ENCODE assay signal across 27 mouse cellular contexts in the genomic region with DNA sequence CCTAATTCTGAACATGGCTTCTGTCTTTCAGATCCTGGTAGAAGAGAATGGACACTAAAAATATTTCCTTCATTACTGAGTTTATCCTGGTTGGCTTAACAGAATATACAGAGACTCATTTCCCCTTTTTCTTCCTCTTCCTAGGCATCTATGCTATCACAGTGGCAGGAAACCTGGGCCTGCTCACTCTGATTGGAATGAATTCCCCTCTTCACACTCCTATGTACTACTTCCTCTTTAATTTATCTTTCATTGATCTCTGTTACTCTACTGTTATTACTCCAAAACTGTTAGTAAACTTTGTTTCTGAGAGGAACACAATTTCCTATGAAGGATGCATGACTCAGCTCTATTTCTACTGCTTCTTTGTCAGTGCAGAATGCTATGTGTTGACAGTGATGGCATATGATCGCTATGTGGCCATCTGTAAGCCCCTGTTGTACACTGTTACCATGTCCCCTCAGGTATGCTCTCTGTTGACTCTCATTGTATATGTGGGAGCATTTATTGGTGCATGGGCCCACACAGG. TPM values are rescaled to one million over a fixed set of nuclear protein-coding genes. Genes with fewer than 3 reads are reported as not detected.
DNase-seq lines count a peak whose midpoint lies in the region; ATAC-seq and TF ChIP-seq lines count a peak whose summit lies in the region.
"Had no signal": no experiment of that assay in that cellular context is flagged by ENCODE, and none has a peak within 500 bp of the region (broad histone marks: within the 10 kb centered on the region; RNA-seq: fewer than 3 reads in every experiment).

No protein-coding gene starts in this region.

- TF ChIP-seq RAD21 in MEL (IDR thresholded peaks at IDR 0.05; ENCODE audit: low read depth, low read length), result no peak

- peak; percentile 57 for ATAC-seq in G1E (ENCODE audit: extremely low read depth, insufficient number of reproducible peaks, low FRiP score, poor library complexity, severe bottlenecking)
- ATAC-seq in hematopoietic stem cell, adult 5-6 weeks (replicated peaks in 1 of 2; ENCODE audit: insufficient read depth in 1 of 2, low FRiP score in 2 of 2, low TSS enrichment in 1 of 2, low read depth in 1 of 2, poor library complexity in 2 of 2, severe bottlenecking in 2 of 2), result peak; percentile 51 to 56; a peak in 3 of 4 replicates
- ATAC-seq in megakaryocyte progenitor cell, adult 5-6 weeks (replicated peaks; ENCODE audit: poor library complexity), result peak; percentile 34; the same call in 1 of the 2 replicates
- no peak for ATAC-seq in forebrain, embryonic 16.5 days
- ATAC-seq: forebrain, embryonic 13.5 days; forebrain, embryonic 15.5 days had no signal

- H3K9me3 ChIP-seq in G1E (replicated peaks) (no peaks in the 10 kb centered on the region), MEL (replicated peaks; ENCODE audit: insufficient read depth, low read length) (no peaks in the 10 kb centered on the region)
- no peaks in the 10 kb centered on the region for H3K9me3 ChIP-seq in forebrain, embryonic 16.5 days (ENCODE audit: control insufficient read depth, low read length)
- H3K9me3 ChIP-seq: embryonic facial prominence, embryonic 10.5 days; embryonic facial prominence, embryonic 12.5 days; forebrain, embryonic 13.5 days; forebrain, embryonic 15.5 days had no signal

- 87% methylated on average over 1 of the region's 1 CpGs for WGBS in forebrain, embryonic 16.5 days

- H3K4me3 ChIP-seq in G1E (ENCODE audit: low read depth, low read length) (no peak overlapping the region), MEL (ENCODE audit: control insufficient read depth in 1 of 2, insufficient read depth in 1 of 2, low read depth in 2 of 2, low read length in 2 of 2) (no peak overlapping the region)
- H3K4me3 ChIP-seq in forebrain, embryonic 16.5 days (replicated peaks; ENCODE audit: low read length), result no peak overlapping the region
- H3K4me3 ChIP-seq: embryonic facial prominence, embryonic 10.5 days; embryonic facial prominence, embryonic 12.5 days; forebrain, embryonic 13.5 days; forebrain, embryonic 15.5 days had no signal

- H3K79me2 ChIP-seq in MEL (ENCODE audit: control insufficient read depth, insufficient read depth, low read length, poor library complexity), result no peaks in the 10 kb centered on the region

- H3K27ac ChIP-seq in MEL (ENCODE audit: control insufficient read depth, low read depth, low read length), result no peak overlapping the region
- no peak overlapping the region for H3K27ac ChIP-seq in forebrain, embryonic 16.5 days (ENCODE audit: low read length)
- H3K27ac ChIP-seq: embryonic facial prominence, embryonic 10.5 days; embryonic facial prominence, embryonic 12.5 days; forebrain, embryonic 13.5 days; forebrain, embryonic 15.5 days had no signal

- TF ChIP-seq POLR2A in MEL (IDR thresholded peaks at IDR 0.05; ENCODE audit: control insufficient read depth in 1 of 2, insufficient read depth in 1 of 2, low read depth in 1 of 2, low read length in 2 of 2, poor library complexity in 1 of 2), result no peak

- H3K4me2 ChIP-seq in forebrain, embryonic 16.5 days (ENCODE audit: low read length), result no peak overlapping the region
- H3K4me2 ChIP-seq: embryonic facial prominence, embryonic 12.5 days; forebrain, embryonic 13.5 days; forebrain, embryonic 15.5 days had no signal

- H3K9ac ChIP-seq in MEL (ENCODE audit: control insufficient read depth, low read depth, low read length, poor library complexity, severe bottlenecking), result no peak overlapping the region
- no peak overlapping the region for H3K9ac ChIP-seq in forebrain, embryonic 16.5 days (replicated peaks; ENCODE audit: low read depth, low read length)
- H3K9ac ChIP-seq: embryonic facial prominence, embryonic 12.5 days; forebrain, embryonic 13.5 days; forebrain, embryonic 15.5 days had no signal

- no peaks in the 10 kb centered on the region for H3K4me1 ChIP-seq in G1E (ENCODE audit: insufficient read depth, low read depth, low read length)
- no peaks in the 10 kb centered on the region; a peak in 1 of 4 replicates for H3K4me1 ChIP-seq in MEL (ENCODE audit: control insufficient read depth in 1 of 2, insufficient read depth in 2 of 2, low read length in 2 of 2)
- H3K4me1 ChIP-seq in forebrain, embryonic 16.5 days (replicated peaks; ENCODE audit: control insufficient read depth, insufficient read depth, low read length), result no peaks in the 10 kb centered on the region
- H3K4me1 ChIP-seq: embryonic facial prominence, embryonic 10.5 days; embryonic facial prominence, embryonic 12.5 days; forebrain, embryonic 13.5 days; forebrain, embryonic 15.5 days had no signal

- 0 out of 4 replicates have a peak, but pooled peaks of 1 of the 2 experiments have one; percentile 7 for TF ChIP-seq EP300 in MEL (IDR thresholded peaks at IDR 0.05; ENCODE audit: low read depth in 1 of 2, low read length in 2 of 2)

- no peak for TF ChIP-seq CTCF in G1E (IDR thresholded peaks at IDR 0.05; ENCODE audit: low read depth, low read length)
- no peak for TF ChIP-seq CTCF in MEL (IDR thresholded peaks at IDR 0.05 in 2 of 3, conservative IDR thresholded peaks at IDR 0.05 in 1 of 3; ENCODE audit: control insufficient read depth in 1 of 3, insufficient read depth in 1 of 3, low read depth in 2 of 3, low read length in 3 of 3, poor library complexity in 1 of 3, severe bottlenecking in 1 of 3)

- H3K27me3 ChIP-seq in G1E (ENCODE audit: insufficient read depth, low read length), result no peaks in the 10 kb centered on the region
- H3K27me3 ChIP-seq in MEL (ENCODE audit: control insufficient read depth in 1 of 2, insufficient read depth in 2 of 2, low read length in 2 of 2), result no peaks in the 10 kb centered on the region
- H3K27me3 ChIP-seq in forebrain, embryonic 16.5 days (replicated peaks; ENCODE audit: control insufficient read depth, insufficient read depth, low read length), result no peaks in the 10 kb centered on the region
- H3K27me3 ChIP-seq: embryonic facial prominence, embryonic 12.5 days; forebrain, embryonic 13.5 days; forebrain, embryonic 15.5 days had no signal

- DNase-seq in G1E (ENCODE audit: low spot score) (no peak), MEL (ENCODE audit: low read depth, low spot score) (peak; percentile 38)
- no peak for DNase-seq in heart, adult 9 months (ENCODE audit: low spot score in 2 of 2)
- no peak for DNase-seq in right cerebral cortex, adult 2 months (ENCODE audit: low spot score in 2 of 2)
- DNase-seq: adrenal gland, adult 2 months; adrenal gland, postnatal 10 days; adrenal gland, postnatal 25 days; cerebellum, adult 11 months; cerebellum, adult 18-20 months; cerebellum, adult 8-10 months; cerebellum, adult 9-11 months; cerebellum, postnatal 14 days; cerebellum, postnatal 36 days had no signal

- no peaks in the 10 kb centered on the region for H3K36me3 ChIP-seq in G1E (replicated peaks)
- H3K36me3 ChIP-seq in MEL (ENCODE audit: control insufficient read depth in 1 of 2, insufficient read depth in 2 of 2, low read length in 2 of 2), result 0 out of 4 replicates have a peak, but pooled peaks cover 0 to 2% of the 10 kb centered on the region in 2 experiments
- no peaks in the 10 kb centered on the region for H3K36me3 ChIP-seq in forebrain, embryonic 16.5 days (ENCODE audit: control insufficient read depth, insufficient read depth)
- H3K36me3 ChIP-seq: embryonic facial prominence, embryonic 10.5 days; embryonic facial prominence, embryonic 12.5 days; forebrain, embryonic 15.5 days had no signal

RNA-seq across cellular contexts. Expression of gene Olfr922, which starts 1.1 kb away (rescaled TPM):
- not detected in 2 replicates for total RNA-seq in G1E (2014; fragmentation: Nextera tagmentation)
- total RNA-seq in G1E (2017), result 0.22 TPM in 1 of 2 replicates, not detected in the other
- not detected in 2 replicates for polyA plus RNA-seq in G1E (2012)
- not detected in 2 replicates for total RNA-seq in MEL (2012; rRNA removed)
- polyA plus RNA-seq in MEL (2012; ENCODE audit: insufficient read depth in 1 of 2, insufficient read length in 2 of 2, low read depth in 1 of 2, low replicate concordance in 2 of 2, missing spikeins in 1 of 2), result not detected
- not detected in 2 replicates for total RNA-seq in hematopoietic stem cell, adult 5-6 weeks (2017)
- total RNA-seq in megakaryocyte progenitor cell, adult 5-6 weeks (2015), result not detected in 2 replicates
- not detected in 2 replicates for total RNA-seq in megakaryocyte progenitor cell, adult 5-6 weeks (2017)
- not detected in 2 replicates for polyA plus RNA-seq in forebrain, embryonic 16.5 days (2015; fragmentation: Nextera tagmentation; extraction: Ambion mirVana)
- total RNA-seq: adrenal gland, adult 2 months; adrenal gland, postnatal 10 days; adrenal gland, postnatal 25 days; adrenal gland, postnatal 4 days; ES-E14 had no signal
- polyA plus RNA-seq: adrenal gland, adult 2 months; brain, embryonic 14.5 days; C2C12; cortical plate, adult 2 months; embryonic facial prominence, embryonic 10.5 days; embryonic facial prominence, embryonic 12.5 days; embryonic facial prominence, embryonic 14.5 days; forebrain, embryonic 11.5 days; forebrain, embryonic 13.5 days; forebrain, embryonic 15.5 days had no signal

RNA-seq across cellular contexts. Expression of gene Olfr923, which starts 10.8 kb away (rescaled TPM):
- total RNA-seq in G1E (2014; fragmentation: Nextera tagmentation), result not detected in 2 replicates
- not detected in 2 replicates for total RNA-seq in G1E (2017)
- not detected in 2 replicates for polyA plus RNA-seq in G1E (2012)
- total RNA-seq in MEL (2012; rRNA removed), result not detected in 2 replicates
- not detected for polyA plus RNA-seq in MEL (2012; ENCODE audit: insufficient read depth in 1 of 2, insufficient read length in 2 of 2, low read depth in 1 of 2, low replicate concordance in 2 of 2, missing spikeins in 1 of 2)
- not detected in 2 replicates for total RNA-seq in hematopoietic stem cell, adult 5-6 weeks (2017)
- not detected in 2 replicates for total RNA-seq in megakaryocyte progenitor cell, adult 5-6 weeks (2015)
- total RNA-seq in megakaryocyte progenitor cell, adult 5-6 weeks (2017), result not detected in 2 replicates
- not detected in 2 replicates for polyA plus RNA-seq in forebrain, embryonic 16.5 days (2015; fragmentation: Nextera tagmentation; extraction: Ambion mirVana)
- total RNA-seq: adrenal gland, adult 2 months; adrenal gland, postnatal 10 days; adrenal gland, postnatal 25 days; adrenal gland, postnatal 4 days; ES-E14 had no signal
- polyA plus RNA-seq: adrenal gland, adult 2 months; brain, embryonic 14.5 days; C2C12; cortical plate, adult 2 months; embryonic facial prominence, embryonic 10.5 days; embryonic facial prominence, embryonic 12.5 days; forebrain, embryonic 11.5 days; forebrain, embryonic 13.5 days; forebrain, embryonic 15.5 days had no signal

RNA-seq across cellular contexts. Expression of gene Olfr924, which starts 28.7 kb away (rescaled TPM):
- not detected in 2 replicates for total RNA-seq in G1E (2014; fragmentation: Nextera tagmentation)
- 0.06 and 0.11 TPM in 2 replicates for total RNA-seq in G1E (2017)
- polyA plus RNA-seq in G1E (2012), result not detected in 2 replicates
- not detected in 2 replicates for total RNA-seq in MEL (2012; rRNA removed)
- polyA plus RNA-seq in MEL (2012; ENCODE audit: insufficient read depth in 1 of 2, insufficient read length in 2 of 2, low read depth in 1 of 2, low replicate concordance in 2 of 2, missing spikeins in 1 of 2), result not detected
- not detected in 2 replicates for total RNA-seq in hematopoietic stem cell, adult 5-6 weeks (2017)
- total RNA-seq in megakaryocyte progenitor cell, adult 5-6 weeks (2015), result not detected in 2 replicates
- not detected in 2 replicates for total RNA-seq in megakaryocyte progenitor cell, adult 5-6 weeks (2017)
- polyA plus RNA-seq in forebrain, embryonic 16.5 days (2015; fragmentation: Nextera tagmentation; extraction: Ambion mirVana), result not detected in 2 replicates
- total RNA-seq: adrenal gland, adult 2 months; adrenal gland, postnatal 10 days; adrenal gland, postnatal 25 days; adrenal gland, postnatal 4 days; ES-E14 had no signal
- polyA plus RNA-seq: adrenal gland, adult 2 months; brain, embryonic 14.5 days; C2C12; cortical plate, adult 2 months; embryonic facial prominence, embryonic 10.5 days; embryonic facial prominence, embryonic 12.5 days; embryonic facial prominence, embryonic 14.5 days; forebrain, embryonic 11.5 days; forebrain, embryonic 13.5 days; forebrain, embryonic 15.5 days had no signal

RNA-seq across cellular contexts. Expression of gene Olfr26, which starts 39.3 kb away (rescaled TPM):
- total RNA-seq in G1E (2014; fragmentation: Nextera tagmentation) (not detected in 2 replicates), G1E (2017) (0.11 TPM in 1 of 2 replicates, not detected in the other), MEL (2012; rRNA removed) (not detected in 2 replicates)
- polyA plus RNA-seq in G1E (2012) (not detected in 2 replicates), MEL (2012; ENCODE audit: insufficient read depth in 1 of 2, insufficient read length in 2 of 2, low read depth in 1 of 2, low replicate concordance in 2 of 2, missing spikeins in 1 of 2) (not detected)
- not detected in 2 replicates for total RNA-seq in hematopoietic stem cell, adult 5-6 weeks (2017)
- not detected in 2 replicates for total RNA-seq in megakaryocyte progenitor cell, adult 5-6 weeks (2015)
- total RNA-seq in megakaryocyte progenitor cell, adult 5-6 weeks (2017), result not detected in 2 replicates
- polyA plus RNA-seq in forebrain, embryonic 16.5 days (2015; fragmentation: Nextera tagmentation; extraction: Ambion mirVana), result not detected in 2 replicates
- total RNA-seq: adrenal gland, adult 2 months; adrenal gland, postnatal 10 days; adrenal gland, postnatal 25 days; adrenal gland, postnatal 4 days; ES-E14 had no signal
- polyA plus RNA-seq: adrenal gland, adult 2 months; brain, embryonic 14.5 days; C2C12; cortical plate, adult 2 months; embryonic facial prominence, embryonic 10.5 days; embryonic facial prominence, embryonic 12.5 days; embryonic facial prominence, embryonic 14.5 days; forebrain, embryonic 11.5 days; forebrain, embryonic 13.5 days; forebrain, embryonic 15.5 days had no signal

RNA-seq across cellular contexts. Expression of gene Olfr921, which starts 42.7 kb away (rescaled TPM):
- total RNA-seq in G1E (2014; fragmentation: Nextera tagmentation) (not detected in 2 replicates), G1E (2017) (0.06 and 0.27 TPM in 2 replicates), MEL (2012; rRNA removed) (not detected in 2 replicates)
- polyA plus RNA-seq in G1E (2012) (not detected in 2 replicates), MEL (2012; ENCODE audit: insufficient read depth in 1 of 2, insufficient read length in 2 of 2, low read depth in 1 of 2, low replicate concordance in 2 of 2, missing spikeins in 1 of 2) (not detected)
- total RNA-seq in hematopoietic stem cell, adult 5-6 weeks (2017), result not detected in 2 replicates
- not detected in 2 replicates for total RNA-seq in megakaryocyte progenitor cell, adult 5-6 weeks (2015)
- total RNA-seq in megakaryocyte progenitor cell, adult 5-6 weeks (2017), result not detected in 2 replicates
- not detected in 2 replicates for polyA plus RNA-seq in forebrain, embryonic 16.5 days (2015; fragmentation: Nextera tagmentation; extraction: Ambion mirVana)
- total RNA-seq: adrenal gland, adult 2 months; adrenal gland, postnatal 10 days; adrenal gland, postnatal 25 days; adrenal gland, postnatal 4 days; ES-E14 had no signal
- polyA plus RNA-seq: adrenal gland, adult 2 months; brain, embryonic 14.5 days; C2C12; cortical plate, adult 2 months; embryonic facial prominence, embryonic 10.5 days; embryonic facial prominence, embryonic 12.5 days; embryonic facial prominence, embryonic 14.5 days; forebrain, embryonic 11.5 days; forebrain, embryonic 13.5 days; forebrain, embryonic 15.5 days had no signal
